Mouse (Mus musculus): ENCODE results near the gene Alkbh7. TPM values are rescaled to one million over a fixed set of nuclear protein-coding genes. Genes with fewer than 3 reads are reported as not detected.

Alkbh7 gene
- total RNA-seq, 2 experiments from 2014 or later = 22.8 to 26.9 TPM

DNA sequence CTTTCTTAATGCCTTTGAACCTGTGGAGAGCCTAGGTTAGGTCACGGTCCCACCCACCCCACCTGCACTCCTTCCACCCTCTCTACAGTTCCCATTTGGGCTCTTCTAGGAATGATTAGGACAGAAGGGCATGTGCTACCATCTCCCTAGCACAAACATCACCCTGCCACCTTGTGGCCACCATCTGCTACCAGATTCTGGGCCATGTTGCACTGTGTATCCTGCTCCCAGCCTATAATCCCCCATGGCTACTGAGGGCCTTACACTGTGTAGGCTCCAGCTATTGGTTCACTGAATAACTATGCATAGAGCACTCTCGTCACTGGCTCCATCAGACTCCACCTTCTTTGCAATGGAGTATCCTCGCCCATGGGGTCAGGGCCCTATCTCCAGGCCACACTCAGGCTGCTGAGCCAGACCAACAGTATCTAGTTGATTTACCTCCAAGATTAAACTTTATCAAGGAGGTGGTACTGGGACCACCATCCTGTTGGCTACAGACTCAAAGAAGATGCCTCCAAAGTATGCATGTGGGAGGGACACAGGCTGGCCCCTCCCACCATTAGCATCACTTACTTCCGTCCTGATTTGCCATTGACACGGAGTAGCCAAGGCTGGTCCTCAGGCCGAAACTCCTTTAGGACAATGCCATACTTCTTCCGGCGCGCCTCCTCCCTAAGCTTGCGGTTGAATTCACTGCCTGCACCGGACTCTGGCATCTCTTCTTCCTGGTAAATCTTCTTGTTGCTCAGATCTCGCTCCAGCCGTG, 10.2 kb downstream of the Alkbh7 start:
- no peak overlapping the region for H3K27ac ChIP-seq
- DNase-seq (ENCODE audit: extremely low spot score in 1 of 2, low spot score in 2 of 2) = no peak
- no peak overlapping the region for H3K4me3 ChIP-seq
- TF ChIP-seq CTCF (IDR thresholded peaks at IDR 0.05) = peak; percentile 10; the same call in 1 of the 2 replicates
- intact Hi-C loops (cut with DNase I) = no loop called here

- intact Hi-C loops (cut with DNase I) = loop anchor here (1.0 kb wide), 2 partner anchors 20 to 21 kb away; partner anchors contain the start of genes Clpp and Khsrp
- Histone ChIP-seq H3K4me3 (peak overlapping the region; percentile 82), H3K27ac (peak overlapping the region; percentile 89)
- no peak for TF ChIP-seq CTCF (IDR thresholded peaks at IDR 0.05)
- DNase-seq (ENCODE audit: extremely low spot score in 1 of 2, low spot score in 2 of 2) = no peak
These were observed 13.7 kb downstream of the Alkbh7 start for GRCm38 (mm10) chr17:57010911-57011235.

DNA sequence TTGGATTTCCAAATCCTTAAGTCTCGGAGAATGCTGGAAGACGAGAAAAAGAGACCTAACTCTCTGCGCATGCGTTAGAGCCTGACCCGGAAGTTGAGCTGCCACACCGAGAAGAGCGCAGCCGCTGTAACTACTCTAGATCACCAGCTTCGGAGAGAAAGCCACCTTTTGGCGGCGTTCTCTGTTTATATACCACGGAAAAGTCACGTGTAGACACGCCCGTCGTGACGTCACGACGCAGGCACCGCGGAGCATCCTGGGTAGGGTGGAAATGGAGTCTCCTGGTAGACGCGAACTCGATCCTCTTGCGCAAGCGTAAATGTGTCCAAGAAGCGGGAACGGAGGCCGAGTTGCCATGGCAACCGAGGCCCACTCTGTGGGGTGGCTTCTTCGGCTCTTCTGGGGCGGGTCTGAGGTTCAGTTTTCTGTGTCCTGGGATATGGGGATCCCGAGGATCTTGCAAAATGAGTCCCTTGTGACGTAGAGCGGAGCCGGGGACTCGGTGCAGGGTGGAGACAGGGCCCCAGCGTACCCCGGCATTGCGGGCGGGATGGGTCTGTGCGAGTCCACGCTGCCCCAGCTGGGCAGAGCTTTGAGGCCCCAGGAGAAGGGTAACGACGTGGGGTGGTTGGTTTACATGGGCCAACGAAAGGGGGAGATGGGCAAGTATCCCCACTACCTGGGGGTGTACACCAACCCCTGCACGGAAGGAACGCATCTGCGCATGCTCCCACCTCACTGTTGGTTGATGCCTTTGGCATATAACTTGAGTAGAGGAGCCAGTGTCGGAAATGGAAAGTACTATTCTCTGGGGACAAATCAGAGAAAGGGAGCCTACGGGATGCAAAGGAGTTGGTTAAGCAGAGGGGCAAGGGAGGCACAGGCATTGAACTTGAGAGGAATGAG, 14.3 kb downstream of the Alkbh7 start, which contains the start of the genes Gtf2f1 and Gm17949:
Gtf2f1 (minus strand) TSS at position 53 of the 906 bp plus-strand sequence.
Gm17949 (plus strand) TSS at position 234 of the 906 bp plus-strand sequence.
- intact Hi-C loops (cut with DNase I) = loop anchor here (1.0 kb wide), 2 partner anchors 20 to 21 kb away; partner anchors contain the start of genes Clpp and Khsrp

DNA sequence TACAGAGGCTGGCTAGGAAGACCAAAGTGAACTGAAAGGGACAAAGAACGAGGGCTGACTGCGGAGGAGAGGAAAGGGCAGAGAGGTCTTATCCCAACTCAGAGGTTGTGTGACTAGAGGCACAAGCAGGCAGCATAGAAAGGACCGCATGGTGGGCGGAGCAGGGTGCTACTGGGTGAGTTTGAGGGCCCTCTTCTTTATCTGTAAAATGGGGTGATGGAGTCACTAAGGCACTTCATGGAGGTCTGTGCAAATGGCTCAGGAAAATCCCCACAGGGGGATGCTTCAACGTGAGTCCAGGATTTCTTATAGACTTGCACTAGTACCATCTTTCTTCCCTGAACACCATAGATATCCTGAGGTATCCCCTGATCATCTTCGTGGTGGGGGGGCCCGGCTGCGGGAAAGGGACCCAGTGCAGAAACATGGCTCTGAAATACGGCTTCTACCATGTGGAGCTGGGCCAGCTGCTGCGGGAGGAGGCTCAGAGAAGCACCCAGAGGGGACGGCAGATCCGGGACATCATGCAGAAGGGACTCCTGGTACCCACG, 15.2 kb downstream of the Alkbh7 start:
- intact Hi-C loops (cut with DNase I) = no loop called here
- DNase-seq (ENCODE audit: extremely low spot score in 1 of 2, low spot score in 2 of 2) = no peak
- Histone ChIP-seq H3K27ac (peak overlapping the region; percentile 99), H3K4me3 (peak overlapping the region; percentile 82)
- no peak for TF ChIP-seq CTCF (IDR thresholded peaks at IDR 0.05)

More for the DNA sequence above, 14.3 kb downstream of the Alkbh7 start, which contains the start of the genes Gtf2f1 and Gm17949:
- Histone ChIP-seq H3K4me3 (peak within 1 kb of the TSS; percentile 82), H3K27ac (peak within 1 kb of the TSS; percentile 99)
- no peak; the same call in 1 of the 2 replicates for TF ChIP-seq CTCF (IDR thresholded peaks at IDR 0.05)
- DNase-seq (ENCODE audit: extremely low spot score in 1 of 2, low spot score in 2 of 2) = peak; percentile 91 to 94

GRCm38 (mm10) chr17:57019693-57020092, 22.6 kb downstream of the Alkbh7 start:
- Histone ChIP-seq H3K27ac (no peak overlapping the region), H3K4me3 (no peak overlapping the region)
- no peak for TF ChIP-seq CTCF (IDR thresholded peaks at IDR 0.05)
- no peak for DNase-seq (ENCODE audit: extremely low spot score in 1 of 2, low spot score in 2 of 2)
- intact Hi-C loops (cut with DNase I) = no loop called here

- TF ChIP-seq CTCF (IDR thresholded peaks at IDR 0.05) = no peak
- Histone ChIP-seq H3K4me3 (no peak overlapping the region), H3K27ac (no peak overlapping the region)
- intact Hi-C loops (cut with DNase I) = no loop called here
- no peak for DNase-seq (ENCODE audit: extremely low spot score in 1 of 2, low spot score in 2 of 2)
These were observed 23.8 kb downstream of the Alkbh7 start for GRCm38 (mm10) chr17:57020960-57021359.

GRCm38 (mm10) chr17:57027471-57027870, 30.3 kb downstream of the Alkbh7 start:
- H3K27ac ChIP-seq = no peak overlapping the region
- no peak for DNase-seq (ENCODE audit: extremely low spot score in 1 of 2, low spot score in 2 of 2)
- no peak overlapping the region for H3K4me3 ChIP-seq
- no peak for TF ChIP-seq CTCF (IDR thresholded peaks at IDR 0.05)
- intact Hi-C loops (cut with DNase I) = no loop called here

DNA sequence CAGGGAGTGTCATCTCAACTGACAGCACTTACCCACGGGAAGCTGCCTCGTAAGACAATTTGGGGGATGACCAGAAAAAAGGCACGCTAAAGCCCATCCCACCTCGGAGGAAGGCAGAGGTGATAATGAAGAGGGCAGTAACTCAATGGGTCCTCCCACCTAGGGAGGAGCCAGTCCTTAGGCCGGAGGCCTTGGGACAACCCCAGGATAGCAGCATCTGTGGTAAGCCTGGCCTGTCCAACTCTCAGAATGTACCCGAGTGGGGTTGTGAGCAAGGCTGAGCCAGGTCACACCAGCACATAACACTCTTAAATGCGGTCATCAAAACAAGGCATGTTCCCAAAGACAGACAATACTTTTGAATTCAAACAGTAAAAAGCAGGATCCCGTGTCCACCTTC, 32.6 kb downstream of the Alkbh7 start:
- peak overlapping the region; percentile 63 for H3K4me3 ChIP-seq
- no peak for TF ChIP-seq CTCF (IDR thresholded peaks at IDR 0.05)
- intact Hi-C loops (cut with DNase I) = no loop called here
- H3K27ac ChIP-seq = no peak overlapping the region
- DNase-seq (ENCODE audit: extremely low spot score in 1 of 2, low spot score in 2 of 2) = no peak

DNA sequence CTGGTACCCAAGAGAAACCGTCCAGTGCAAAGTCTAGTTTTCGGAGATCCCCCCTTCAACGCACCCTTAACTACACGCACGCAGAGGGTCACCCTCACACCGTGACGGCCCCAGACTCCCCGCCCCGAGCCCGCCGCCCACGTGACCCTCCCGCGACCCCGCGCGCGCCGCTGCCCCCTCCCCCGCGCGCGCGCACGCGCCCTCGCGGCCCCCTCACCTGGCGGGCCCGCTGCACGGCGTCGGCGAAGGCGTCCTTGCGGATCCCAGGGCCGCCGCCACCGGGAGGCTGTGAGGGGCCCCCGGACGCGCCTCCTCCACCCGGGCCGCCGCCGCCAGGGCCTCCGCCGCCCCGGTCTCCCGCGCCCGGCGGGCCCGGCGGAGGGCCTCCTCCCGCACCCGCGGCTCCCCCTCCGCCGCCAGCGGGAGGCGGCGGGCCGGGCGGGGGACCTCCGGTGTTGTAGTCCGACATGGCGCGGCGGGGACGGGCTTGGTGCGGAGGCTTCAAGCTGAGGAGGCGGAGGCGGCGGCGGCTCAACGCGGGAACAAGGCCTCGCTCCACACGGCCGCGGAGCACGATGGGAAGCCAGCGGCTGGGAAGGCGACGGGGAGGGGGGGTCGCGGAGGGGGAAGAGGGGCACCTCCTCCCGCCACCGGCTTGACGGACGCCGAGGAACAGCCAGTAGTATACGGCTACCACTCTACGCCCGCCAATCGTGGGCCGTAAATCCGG, 34.0 kb downstream of the Alkbh7 start, which contains the start of gene Khsrp:
Khsrp (minus strand) TSS at position 592 of the 730 bp plus-strand sequence.
- H3K27ac ChIP-seq = peak within 1 kb of the TSS; percentile 89
- H3K4me3 ChIP-seq = peak within 1 kb of the TSS; percentile 63
- intact Hi-C loops (cut with DNase I) = loop anchor here (1.0 kb wide), 1 partner anchor 20 kb away; the partner anchor contains the start of genes Gm17949 and Gtf2f1
- no peak for TF ChIP-seq CTCF (IDR thresholded peaks at IDR 0.05)
- peak; percentile 46 to 55 for DNase-seq (ENCODE audit: extremely low spot score in 1 of 2, low spot score in 2 of 2)

- H3K4me3 ChIP-seq = peak overlapping the region; percentile 48
- peak; percentile 98 to 100 for DNase-seq (ENCODE audit: extremely low spot score in 1 of 2, low spot score in 2 of 2)
- no peak; the same call in 1 of the 2 replicates for TF ChIP-seq CTCF (IDR thresholded peaks at IDR 0.05)
- peak overlapping the region; percentile 89 for H3K27ac ChIP-seq
- intact Hi-C loops (cut with DNase I) = loop anchor here (1.0 to 2.0 kb wide), 3 partner anchors 21 to 41 kb away; partner anchors contain the start of genes Clpp, Gm17949 and Gtf2f1
These were observed 34.7 kb downstream of the Alkbh7 start for GRCm38 (mm10) chr17:57031661-57032420.

All from left cerebral cortex, adult 2 months (tissue).